Mouse (Mus musculus) heart, adult 2 months (tissue): ENCODE measurements around the gene Spats1.

ENCODE experiments used
- CTCF ChIP-seq: fragments of 200-600 bp; IDR thresholded peaks from 2 replicates; pipeline ENCODE4 v1.8.1; 2022; ENCODE audit warnings: antibody characterized with exemption, mild to moderate bottlenecking, moderate library complexity
- EP300 ChIP-seq: fragments of 200-500 bp; IDR thresholded peaks from 2 replicates; pipeline ENCODE4 v1.6.1; 2011; ENCODE audit warnings: low read depth, low read length, control low read depth; ENCODE audit not compliant: insufficient read depth
- POLR2A ChIP-seq: fragments of 200-500 bp; IDR thresholded peaks from 2 replicates; pipeline ENCODE4 v1.6.1; 2011; ENCODE audit warnings: mild to moderate bottlenecking, low read depth, low read length, control low read depth; ENCODE audit not compliant: insufficient read depth

GRCm38 (mm10) chr17:45434262-45434590, 41.0 kb downstream of the Spats1 start:
- TF ChIP-seq CTCF (no peak), EP300 (no peak), POLR2A (no peak)
